Mouse (Mus musculus): ENCODE measurements around the gene Arl2. TPM values are rescaled to one million over a fixed set of nuclear protein-coding genes. Genes with fewer than 3 reads are reported as not detected.

Gene Arl2
- total and polyA plus RNA-seq, 2 experiments from 2014 or later: 123 to 159 TPM

DNA sequence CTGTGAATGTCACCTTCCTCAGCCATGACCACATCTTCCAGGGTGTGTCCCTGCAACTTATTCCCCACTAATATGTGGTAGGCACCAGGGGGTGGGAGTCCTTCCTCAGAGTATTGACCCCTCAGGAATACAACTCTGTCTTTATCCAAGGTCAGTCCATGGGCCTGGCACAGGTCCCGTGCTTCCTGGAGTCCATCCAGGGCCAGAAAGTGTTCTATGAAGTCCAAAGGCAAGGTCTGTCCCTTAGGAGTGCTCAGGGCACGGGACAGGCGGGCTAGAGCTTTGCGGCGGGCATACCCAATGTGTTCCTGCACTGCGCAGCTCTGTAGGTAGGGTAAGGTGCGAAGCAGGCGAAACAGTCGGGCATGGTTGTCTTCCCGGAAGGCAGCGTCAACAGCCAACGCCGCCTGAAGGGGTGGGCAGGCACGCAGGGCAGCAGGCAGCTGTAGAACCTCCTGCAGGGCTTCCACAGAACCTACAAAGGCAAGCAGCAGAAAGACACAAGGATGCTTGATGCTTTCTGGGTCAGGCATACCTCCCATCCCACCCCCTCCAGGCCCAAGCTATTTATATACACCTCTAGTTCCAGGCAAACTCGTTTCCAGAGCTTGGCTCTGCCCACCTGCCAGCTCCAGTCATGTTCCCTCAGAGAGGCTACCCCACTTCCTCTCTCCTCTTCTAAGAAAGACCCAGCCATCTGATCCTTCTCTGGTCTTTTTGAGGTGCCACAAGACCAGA is 25.1 kb downstream of the Arl2 start:
- Histone ChIP-seq H3K9ac (replicated peaks; ENCODE audit: low read length, poor library complexity, severe bottlenecking) (no peak overlapping the region), H3K36me3 (ENCODE audit: insufficient read depth, low read length) (peaks cover 40% of the 10 kb centered on the region), H3K27ac (ENCODE audit: low read depth, low read length) (no peak overlapping the region), H3K4me3 (ENCODE audit: low read depth, low read length) (no peak overlapping the region), H3K4me1 (ENCODE audit: insufficient read depth, low read length) (no peaks in the 10 kb centered on the region; the same call in 1 of the 2 replicates), H3K9me3 (ENCODE audit: low read length) (no peaks in the 10 kb centered on the region), H3K4me2 (ENCODE audit: low read depth, low read length, poor library complexity, severe bottlenecking) (no peak overlapping the region), H3K27me3 (ENCODE audit: insufficient read depth, low read length) (no peaks in the 10 kb centered on the region)
- no peak for TF ChIP-seq CTCF (IDR thresholded peaks at IDR 0.05)
- 87% methylated on average over 15 of the region's 15 CpGs for WGBS
- ATAC-seq (ENCODE audit: low FRiP score) (no peak), DNase-seq (ENCODE audit: low spot score) (no peak)

DNA sequence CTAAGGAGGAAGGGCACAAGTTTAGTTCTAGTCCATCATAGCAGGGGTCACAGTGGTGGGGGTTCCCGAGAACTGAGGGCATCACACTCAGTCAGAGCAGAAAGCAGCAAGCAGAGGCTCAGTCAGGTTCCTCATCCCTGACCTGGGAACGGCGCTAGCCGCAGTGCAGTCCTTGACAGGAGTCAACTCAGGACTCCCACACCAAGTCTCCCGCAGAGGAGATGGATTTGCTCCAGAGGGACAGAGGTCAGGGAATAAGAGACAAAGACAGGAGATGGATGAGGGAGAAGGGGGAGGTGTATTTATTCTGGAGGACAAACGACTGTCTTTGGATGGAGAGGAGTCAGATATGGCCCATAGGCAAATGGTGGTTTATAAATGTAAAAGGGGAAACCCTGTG is 28.2 kb downstream of the Arl2 start:
- Histone ChIP-seq H3K4me2 (ENCODE audit: low read depth, low read length, poor library complexity, severe bottlenecking) (no peak overlapping the region), H3K9ac (replicated peaks; ENCODE audit: low read length, poor library complexity, severe bottlenecking) (no peak overlapping the region), H3K9me3 (ENCODE audit: low read length) (no peaks in the 10 kb centered on the region), H3K27ac (ENCODE audit: low read depth, low read length) (no peak overlapping the region), H3K36me3 (ENCODE audit: insufficient read depth, low read length) (peaks cover 27% of the 10 kb centered on the region), H3K4me1 (ENCODE audit: insufficient read depth, low read length) (no peaks in the 10 kb centered on the region), H3K4me3 (ENCODE audit: low read depth, low read length) (no peak overlapping the region), H3K27me3 (ENCODE audit: insufficient read depth, low read length) (no peaks in the 10 kb centered on the region)
- DNase-seq (ENCODE audit: low spot score): no peak
- no peak for ATAC-seq (ENCODE audit: low FRiP score)
- WGBS: 72% methylated on average over 6 of the region's 6 CpGs
- no peak for TF ChIP-seq CTCF (IDR thresholded peaks at IDR 0.05)

DNA sequence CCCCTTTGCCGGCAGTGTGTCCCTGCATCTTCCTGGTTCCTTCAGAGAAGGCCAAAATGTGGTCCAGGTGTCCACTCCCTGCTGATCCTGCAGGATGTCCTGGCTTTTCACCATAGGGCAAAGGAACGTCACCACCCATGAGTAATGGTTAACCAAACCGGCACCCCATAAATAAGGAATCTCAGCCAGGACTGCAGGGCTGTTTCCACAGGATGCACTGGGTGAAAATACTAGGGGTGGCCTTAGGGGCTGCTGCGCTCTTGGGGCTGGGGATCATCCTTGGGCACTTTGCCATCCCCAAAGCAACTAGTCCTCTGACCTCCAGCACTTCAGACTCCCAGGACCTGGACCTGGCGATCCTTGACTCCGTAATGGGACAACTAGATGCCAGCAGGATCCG is 35.8 kb downstream of the Arl2 start, which contains the start of gene Naaladl1:
Gene Naaladl1 (plus strand): TSS at position 197 of the 400 bp plus-strand sequence.
- no peak within 1 kb of the TSS for H3K4me2 ChIP-seq (ENCODE audit: low read depth, low read length, poor library complexity, severe bottlenecking)
- no peak within 1 kb of the TSS for H3K4me3 ChIP-seq (ENCODE audit: low read depth, low read length)
- DNase-seq (ENCODE audit: low spot score) (no peak), ATAC-seq (ENCODE audit: low FRiP score) (no peak)
- no peak within 1 kb of the TSS for H3K27ac ChIP-seq (ENCODE audit: low read depth, low read length)
- TF ChIP-seq CTCF (IDR thresholded peaks at IDR 0.05): no peak
- 82% methylated on average over 7 of the region's 7 CpGs for WGBS
- H3K4me1 ChIP-seq (ENCODE audit: insufficient read depth, low read length): no peaks in the 10 kb centered on the region
- no peaks in the 10 kb centered on the region for H3K36me3 ChIP-seq (ENCODE audit: insufficient read depth, low read length)
- no peaks in the 10 kb centered on the region for H3K9me3 ChIP-seq (ENCODE audit: low read length)
- no peaks in the 10 kb centered on the region for H3K27me3 ChIP-seq (ENCODE audit: insufficient read depth, low read length)
- H3K9ac ChIP-seq (replicated peaks; ENCODE audit: low read length, poor library complexity, severe bottlenecking): no peak within 1 kb of the TSS

- Histone ChIP-seq H3K4me3 (ENCODE audit: low read depth, low read length) (no peak overlapping the region), H3K4me1 (ENCODE audit: insufficient read depth, low read length) (no peaks in the 10 kb centered on the region), H3K9ac (replicated peaks; ENCODE audit: low read length, poor library complexity, severe bottlenecking) (no peak overlapping the region), H3K4me2 (ENCODE audit: low read depth, low read length, poor library complexity, severe bottlenecking) (no peak overlapping the region), H3K9me3 (ENCODE audit: low read length) (no peaks in the 10 kb centered on the region), H3K27me3 (ENCODE audit: insufficient read depth, low read length) (no peaks in the 10 kb centered on the region), H3K27ac (ENCODE audit: low read depth, low read length) (no peak overlapping the region), H3K36me3 (ENCODE audit: insufficient read depth, low read length) (no peaks in the 10 kb centered on the region)
- no peak for ATAC-seq (ENCODE audit: low FRiP score)
- no peak for DNase-seq (ENCODE audit: low spot score)
- no peak for TF ChIP-seq CTCF (IDR thresholded peaks at IDR 0.05)
- 67% methylated on average over 4 of the region's 4 CpGs for WGBS
Observed at GRCm38 (mm10) chr19:6104476-6104875, 36.9 kb downstream of the Arl2 start.

DNA sequence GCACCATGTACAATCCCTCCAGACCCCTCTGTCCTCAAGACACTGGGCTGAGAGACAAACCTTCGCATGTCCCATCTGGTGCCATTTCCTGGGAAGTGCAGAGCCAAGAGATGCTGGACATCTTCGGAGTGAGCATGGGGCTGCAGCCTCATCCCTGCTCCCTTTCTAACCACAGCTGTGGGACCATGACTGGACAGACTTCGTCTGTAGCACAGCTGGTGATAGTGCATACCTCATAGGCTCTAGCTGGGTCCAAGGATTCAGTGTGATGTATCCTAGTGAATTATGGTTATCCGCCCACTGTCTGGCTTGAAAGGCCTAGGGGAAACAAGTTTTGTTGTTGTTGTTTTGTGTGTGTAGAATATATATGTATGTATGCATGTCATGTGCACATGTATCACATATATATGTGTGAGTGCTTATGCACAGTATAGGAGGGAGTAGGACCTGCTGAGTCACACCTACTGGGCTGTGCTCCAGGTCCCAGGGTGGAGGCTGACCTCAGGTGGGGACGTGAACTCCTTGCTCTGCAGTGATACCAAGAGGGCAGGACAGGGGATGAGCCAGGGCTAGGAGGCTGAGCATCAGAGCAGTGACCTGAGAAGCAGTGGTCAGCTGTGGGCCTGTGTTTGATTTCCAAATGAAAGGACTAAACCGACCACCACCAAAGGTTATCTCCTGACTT is 39.0 kb downstream of the Arl2 start:
- no peak for ATAC-seq (ENCODE audit: low FRiP score)
- H3K4me2 ChIP-seq (ENCODE audit: low read depth, low read length, poor library complexity, severe bottlenecking): no peak overlapping the region
- no peak for TF ChIP-seq CTCF (IDR thresholded peaks at IDR 0.05)
- DNase-seq (ENCODE audit: low spot score): no peak
- H3K36me3 ChIP-seq (ENCODE audit: insufficient read depth, low read length): no peaks in the 10 kb centered on the region
- H3K4me3 ChIP-seq (ENCODE audit: low read depth, low read length): no peak overlapping the region
- H3K9me3 ChIP-seq (ENCODE audit: low read length): no peaks in the 10 kb centered on the region
- WGBS: 81% methylated on average over 6 of the region's 6 CpGs
- no peak overlapping the region for H3K9ac ChIP-seq (replicated peaks; ENCODE audit: low read length, poor library complexity, severe bottlenecking)
- no peak overlapping the region for H3K27ac ChIP-seq (ENCODE audit: low read depth, low read length)
- no peaks in the 10 kb centered on the region for H3K4me1 ChIP-seq (ENCODE audit: insufficient read depth, low read length)
- no peaks in the 10 kb centered on the region for H3K27me3 ChIP-seq (ENCODE audit: insufficient read depth, low read length)

GRCm38 (mm10) chr19:6101186-6101585 is 40.2 kb downstream of the Arl2 start:
- Histone ChIP-seq H3K36me3 (ENCODE audit: insufficient read depth, low read length) (no peaks in the 10 kb centered on the region), H3K4me1 (ENCODE audit: insufficient read depth, low read length) (no peaks in the 10 kb centered on the region), H3K27me3 (ENCODE audit: insufficient read depth, low read length) (no peaks in the 10 kb centered on the region), H3K4me2 (ENCODE audit: low read depth, low read length, poor library complexity, severe bottlenecking) (no peak overlapping the region), H3K9me3 (ENCODE audit: low read length) (no peaks in the 10 kb centered on the region), H3K9ac (replicated peaks; ENCODE audit: low read length, poor library complexity, severe bottlenecking) (no peak overlapping the region), H3K4me3 (ENCODE audit: low read depth, low read length) (no peak overlapping the region), H3K27ac (ENCODE audit: low read depth, low read length) (no peak overlapping the region)
- 78% methylated on average over 6 of the region's 6 CpGs for WGBS
- no peak for DNase-seq (ENCODE audit: low spot score)
- no peak for TF ChIP-seq CTCF (IDR thresholded peaks at IDR 0.05)
- no peak for ATAC-seq (ENCODE audit: low FRiP score)
